Comparison of ENCODE assay signal across 25 mouse cellular contexts in genomic region chr19:24848345-24848744, GRCm38 (mm10). TPM values are rescaled to one million over a fixed set of nuclear protein-coding genes. Genes with fewer than 3 reads are reported as not detected.
DNase-seq lines count a peak whose midpoint lies in the region; ATAC-seq lines count a peak whose summit lies in the region.
"Had no signal": no experiment of that assay in that cellular context is flagged by ENCODE, and none has a peak within 500 bp of the region (broad histone marks: within the 10 kb centered on the region; RNA-seq: fewer than 3 reads in every experiment).

No protein-coding gene starts in this region.

- peak; percentile 53; the same call in 1 of the 2 replicates for ATAC-seq in embryonic facial prominence, embryonic 14.5 days (ENCODE audit: low read depth)
- ATAC-seq in limb, embryonic 11.5 days (ENCODE audit: insufficient number of reproducible peaks, low FRiP score, low TSS enrichment, low read depth): peak; percentile 33; the same call in 1 of the 2 replicates
- ATAC-seq in intestine, embryonic 16.5 days: peak; percentile 74
- peak; percentile 63; the same call in 1 of the 2 replicates for ATAC-seq in stomach, embryonic 14.5 days (ENCODE audit: insufficient number of reproducible peaks, insufficient read depth, low FRiP score, low read depth)
- ATAC-seq: CD4-positive, CD25-positive, alpha-beta regulatory T cell, adult 4 months; forebrain, embryonic 14.5 days had no signal

- 29% methylated on average over 7 of the region's 7 CpGs for WGBS in embryonic facial prominence, embryonic 14.5 days
- WGBS in embryonic facial prominence, embryonic 10.5 days: 55% methylated on average over 7 of the region's 7 CpGs
- 6% methylated on average over 7 of the region's 7 CpGs for WGBS in limb, embryonic 11.5 days
- 18% methylated on average over 7 of the region's 7 CpGs for WGBS in limb, embryonic 10.5 days
- 26% methylated on average over 7 of the region's 7 CpGs for WGBS in intestine, embryonic 16.5 days
- WGBS in stomach, embryonic 14.5 days: 17% methylated on average over 7 of the region's 7 CpGs

- no peaks in the 10 kb centered on the region for H3K27me3 ChIP-seq in embryonic facial prominence, embryonic 14.5 days (replicated peaks; ENCODE audit: control insufficient read depth, insufficient read depth, low read length)
- H3K27me3 ChIP-seq in embryonic facial prominence, embryonic 10.5 days (replicated peaks; ENCODE audit: low read depth, poor library complexity, severe bottlenecking): no peaks in the 10 kb centered on the region
- H3K27me3 ChIP-seq in limb, embryonic 11.5 days (ENCODE audit: control insufficient read depth, insufficient read depth, low read length): no peaks in the 10 kb centered on the region
- 0 out of 2 replicates have a peak, but pooled peaks cover 6% of the 10 kb centered on the region for H3K27me3 ChIP-seq in limb, embryonic 10.5 days (ENCODE audit: low read depth, poor library complexity, severe bottlenecking)
- H3K27me3 ChIP-seq in intestine, embryonic 16.5 days (replicated peaks; ENCODE audit: control insufficient read depth, insufficient read depth, low read length): no peaks in the 10 kb centered on the region
- no peaks in the 10 kb centered on the region for H3K27me3 ChIP-seq in stomach, embryonic 14.5 days (ENCODE audit: control insufficient read depth, insufficient read depth, low read length)

- no peaks in the 10 kb centered on the region for H3K9me3 ChIP-seq in embryonic facial prominence, embryonic 14.5 days (ENCODE audit: control insufficient read depth, low read length)
- no peaks in the 10 kb centered on the region for H3K9me3 ChIP-seq in embryonic facial prominence, embryonic 10.5 days
- no peaks in the 10 kb centered on the region for H3K9me3 ChIP-seq in limb, embryonic 11.5 days (ENCODE audit: control insufficient read depth, low read length)
- no peaks in the 10 kb centered on the region for H3K9me3 ChIP-seq in limb, embryonic 10.5 days (replicated peaks)
- no peaks in the 10 kb centered on the region for H3K9me3 ChIP-seq in intestine, embryonic 16.5 days (ENCODE audit: control insufficient read depth, low read length)
- H3K9me3 ChIP-seq in stomach, embryonic 14.5 days (ENCODE audit: control insufficient read depth, low read depth, low read length): no peaks in the 10 kb centered on the region
- H3K9me3 ChIP-seq: G1E; hindbrain, embryonic 13.5 days; liver, embryonic 13.5 days had no signal

- H3K27ac ChIP-seq in embryonic facial prominence, embryonic 14.5 days (replicated peaks; ENCODE audit: low read depth, low read length): no peak overlapping the region; the same call in 1 of the 2 replicates
- no peak overlapping the region; the same call in 1 of the 2 replicates for H3K27ac ChIP-seq in embryonic facial prominence, embryonic 10.5 days (replicated peaks)
- no peak overlapping the region for H3K27ac ChIP-seq in limb, embryonic 11.5 days (replicated peaks; ENCODE audit: low read depth, low read length)
- H3K27ac ChIP-seq in limb, embryonic 10.5 days: no peak overlapping the region
- H3K27ac ChIP-seq in intestine, embryonic 16.5 days (ENCODE audit: low read length): peak overlapping the region; percentile 55; the same call in 1 of the 2 replicates
- H3K27ac ChIP-seq in stomach, embryonic 14.5 days (ENCODE audit: low read length): peak overlapping the region; percentile 88
- H3K27ac ChIP-seq: heart, adult 2 months; hindbrain, embryonic 13.5 days; liver, embryonic 13.5 days had no signal

- no peaks in the 10 kb centered on the region for H3K36me3 ChIP-seq in embryonic facial prominence, embryonic 14.5 days (ENCODE audit: control insufficient read depth, insufficient read depth, low read length)
- H3K36me3 ChIP-seq in embryonic facial prominence, embryonic 10.5 days (replicated peaks): no peaks in the 10 kb centered on the region
- no peaks in the 10 kb centered on the region for H3K36me3 ChIP-seq in limb, embryonic 11.5 days (ENCODE audit: control insufficient read depth, insufficient read depth, low read length)
- H3K36me3 ChIP-seq in limb, embryonic 10.5 days: no peaks in the 10 kb centered on the region
- no peaks in the 10 kb centered on the region for H3K36me3 ChIP-seq in intestine, embryonic 16.5 days (ENCODE audit: control insufficient read depth, insufficient read depth, low read length)
- H3K36me3 ChIP-seq in stomach, embryonic 14.5 days (ENCODE audit: control insufficient read depth, insufficient read depth, low read length): no peaks in the 10 kb centered on the region
- H3K36me3 ChIP-seq: G1E; hindbrain, embryonic 13.5 days; liver, embryonic 13.5 days had no signal

- H3K4me3 ChIP-seq in embryonic facial prominence, embryonic 14.5 days (ENCODE audit: low read depth, low read length): no peak overlapping the region
- no peak overlapping the region for H3K4me3 ChIP-seq in embryonic facial prominence, embryonic 10.5 days
- H3K4me3 ChIP-seq in limb, embryonic 11.5 days (ENCODE audit: low read depth, low read length): no peak overlapping the region
- H3K4me3 ChIP-seq in limb, embryonic 10.5 days: no peak overlapping the region
- no peak overlapping the region for H3K4me3 ChIP-seq in intestine, embryonic 16.5 days (ENCODE audit: low read length)
- H3K4me3 ChIP-seq in stomach, embryonic 14.5 days (ENCODE audit: low read depth, low read length): no peak overlapping the region
- H3K4me3 ChIP-seq: erythroblast, embryonic 14.5 days; heart, adult 2 months; hindbrain, embryonic 13.5 days; liver, embryonic 13.5 days had no signal

- H3K4me1 ChIP-seq in embryonic facial prominence, embryonic 14.5 days (ENCODE audit: control insufficient read depth, insufficient read depth, low read length): peaks cover 36% of the 10 kb centered on the region
- peaks cover 41% of the 10 kb centered on the region for H3K4me1 ChIP-seq in embryonic facial prominence, embryonic 10.5 days
- peaks cover 9% of the 10 kb centered on the region; the same call in 1 of the 2 replicates for H3K4me1 ChIP-seq in limb, embryonic 11.5 days (ENCODE audit: control insufficient read depth, insufficient read depth, low read length)
- peaks cover 43% of the 10 kb centered on the region for H3K4me1 ChIP-seq in limb, embryonic 10.5 days
- peaks cover 34% of the 10 kb centered on the region for H3K4me1 ChIP-seq in intestine, embryonic 16.5 days (ENCODE audit: control insufficient read depth, insufficient read depth, low read length)
- H3K4me1 ChIP-seq in stomach, embryonic 14.5 days (ENCODE audit: control insufficient read depth, insufficient read depth, low read length): peaks cover 49% of the 10 kb centered on the region
- H3K4me1 ChIP-seq: liver, embryonic 13.5 days had no signal

- peak; percentile 71 for DNase-seq in embryonic facial prominence, embryonic 14.5 days (ENCODE audit: low spot score)
- no peak for DNase-seq in embryonic facial prominence, embryonic 10.5 days (ENCODE audit: low spot score)
- peak; percentile 37 for DNase-seq in limb, embryonic 11.5 days (ENCODE audit: low spot score)
- DNase-seq in limb, embryonic 10.5 days (ENCODE audit: low spot score): no peak
- no peak for DNase-seq in gastrocnemius, postnatal 36 days
- DNase-seq in cerebellum, adult 9-10 months: no peak
- DNase-seq: cerebellum, adult 9-11 months; heart, adult 2 months; kidney, adult 18-20 months; liver, embryonic 13.5 days; lung, postnatal 14 days; thymus, postnatal 4 days had no signal

- intact Hi-C loops in gastrocnemius, postnatal 36 days (cut with DNase I): no loop called here

- H3K9ac ChIP-seq in embryonic facial prominence, embryonic 14.5 days (ENCODE audit: low read depth, low read length): no peak overlapping the region
- H3K9ac ChIP-seq in limb, embryonic 11.5 days (ENCODE audit: low read length): no peak overlapping the region
- H3K9ac ChIP-seq in intestine, embryonic 16.5 days (ENCODE audit: low read depth, low read length): no peak overlapping the region
- no peak overlapping the region for H3K9ac ChIP-seq in stomach, embryonic 14.5 days (replicated peaks; ENCODE audit: low read depth, low read length)
- H3K9ac ChIP-seq: hindbrain, embryonic 13.5 days; liver, embryonic 13.5 days had no signal

- H3K4me2 ChIP-seq in embryonic facial prominence, embryonic 14.5 days (ENCODE audit: low read depth, low read length): no peak overlapping the region
- H3K4me2 ChIP-seq in limb, embryonic 11.5 days (ENCODE audit: low read depth, severe bottlenecking): no peak overlapping the region
- no peak overlapping the region for H3K4me2 ChIP-seq in intestine, embryonic 16.5 days (ENCODE audit: low read depth, low read length)
- no peak overlapping the region for H3K4me2 ChIP-seq in stomach, embryonic 14.5 days (replicated peaks; ENCODE audit: low read depth, low read length)
- H3K4me2 ChIP-seq: hindbrain, embryonic 13.5 days; liver, embryonic 13.5 days had no signal

RNA-seq across cellular contexts. Expression of gene Pgm5, which starts 13.3 kb away (rescaled TPM):
- 6.8 and 7.3 TPM in 2 replicates for polyA plus RNA-seq in embryonic facial prominence, embryonic 14.5 days (2014; fragmentation: Nextera tagmentation; extraction: Ambion mirVana)
- polyA plus RNA-seq in embryonic facial prominence, embryonic 10.5 days (2016; fragmentation: Nextera tagmentation; extraction: Ambion mirVana): 0.10 and 0.24 TPM in 2 replicates
- polyA plus RNA-seq in limb, embryonic 11.5 days (2014; fragmentation: Nextera tagmentation; extraction: Ambion mirVana): 1.6 and 1.7 TPM in 2 replicates
- 0.20 and 0.54 TPM in 2 replicates for polyA plus RNA-seq in limb, embryonic 10.5 days (2016; fragmentation: Nextera tagmentation; extraction: Ambion mirVana)
- polyA plus RNA-seq in intestine, embryonic 16.5 days (2015; fragmentation: Nextera tagmentation; extraction: Ambion mirVana): 3.0 and 4.8 TPM in 2 replicates
- 16.8 and 20.3 TPM in 2 replicates for polyA plus RNA-seq in stomach, embryonic 14.5 days (2014; fragmentation: Nextera tagmentation; extraction: Ambion mirVana)
- total RNA-seq in gastrocnemius, postnatal 36 days (2021): 10 to 100 TPM in 1 of 2 experiments, 1 to 10 TPM in 1; 9.0 to 10.6 TPM
- total RNA-seq: monocyte, adult 5-6 weeks had no signal
- polyA plus RNA-seq: CD4-positive, CD25-positive, alpha-beta regulatory T cell, adult 4 months; erythroblast, embryonic 14.5 days; G1E had no signal

RNA-seq across cellular contexts. Expression of gene Gm10053, which starts 27.1 kb away (rescaled TPM):
- polyA plus RNA-seq in embryonic facial prominence, embryonic 14.5 days (2014; fragmentation: Nextera tagmentation; extraction: Ambion mirVana): 229 and 272 TPM in 2 replicates
- 316 and 320 TPM in 2 replicates for polyA plus RNA-seq in embryonic facial prominence, embryonic 10.5 days (2016; fragmentation: Nextera tagmentation; extraction: Ambion mirVana)
- polyA plus RNA-seq in limb, embryonic 11.5 days (2014; fragmentation: Nextera tagmentation; extraction: Ambion mirVana): 250 and 263 TPM in 2 replicates
- polyA plus RNA-seq in limb, embryonic 10.5 days (2016; fragmentation: Nextera tagmentation; extraction: Ambion mirVana): 304 and 360 TPM in 2 replicates
- 316 and 355 TPM in 2 replicates for polyA plus RNA-seq in intestine, embryonic 16.5 days (2015; fragmentation: Nextera tagmentation; extraction: Ambion mirVana)
- 206 and 216 TPM in 2 replicates for polyA plus RNA-seq in stomach, embryonic 14.5 days (2014; fragmentation: Nextera tagmentation; extraction: Ambion mirVana)
- total RNA-seq in gastrocnemius, postnatal 36 days (2021): 100 to 1,000 TPM; 523 to 532 TPM

RNA-seq across cellular contexts. Expression of gene Foxd4, which starts 52.7 kb away (rescaled TPM):
- not detected in 2 replicates for polyA plus RNA-seq in embryonic facial prominence, embryonic 14.5 days (2014; fragmentation: Nextera tagmentation; extraction: Ambion mirVana)
- polyA plus RNA-seq in embryonic facial prominence, embryonic 10.5 days (2016; fragmentation: Nextera tagmentation; extraction: Ambion mirVana): not detected in 2 replicates
- not detected in 2 replicates for polyA plus RNA-seq in limb, embryonic 11.5 days (2014; fragmentation: Nextera tagmentation; extraction: Ambion mirVana)
- polyA plus RNA-seq in limb, embryonic 10.5 days (2016; fragmentation: Nextera tagmentation; extraction: Ambion mirVana): not detected in 2 replicates
- not detected in 2 replicates for polyA plus RNA-seq in intestine, embryonic 16.5 days (2015; fragmentation: Nextera tagmentation; extraction: Ambion mirVana)
- polyA plus RNA-seq in stomach, embryonic 14.5 days (2014; fragmentation: Nextera tagmentation; extraction: Ambion mirVana): not detected in 2 replicates
- total RNA-seq in gastrocnemius, postnatal 36 days (2021): not detected
- total RNA-seq: adrenal gland, postnatal 4 days; G1E; gastrocnemius, adult 18-20 months; heart, adult 2 months; left cerebral cortex, postnatal 25 days; monocyte, adult 5-6 weeks had no signal
- polyA plus RNA-seq: CD4-positive, CD25-positive, alpha-beta regulatory T cell, adult 4 months; erythroblast, embryonic 14.5 days; forebrain, embryonic 14.5 days; G1E; heart, adult 2 months; heart, postnatal 0 days; liver, embryonic 13.5 days; neural tube, embryonic 14.5 days had no signal

Comparison
In these comparisons a context has a peak if more than half of its experiments do, and no peak if none do; other contexts are left out.
1. DNase-seq: peak in embryonic facial prominence, embryonic 14.5 days (single experiment) and limb, embryonic 11.5 days (single experiment); none in embryonic facial prominence, embryonic 10.5 days (single experiment), limb, embryonic 10.5 days (single experiment), gastrocnemius, postnatal 36 days (0 of 2) and cerebellum, adult 9-10 months (single experiment).
2. H3K27ac ChIP-seq: peak in intestine, embryonic 16.5 days (single experiment) and stomach, embryonic 14.5 days (single experiment); none in embryonic facial prominence, embryonic 14.5 days (single experiment), embryonic facial prominence, embryonic 10.5 days (single experiment), limb, embryonic 11.5 days (single experiment) and limb, embryonic 10.5 days (single experiment).
3. Peak in every context shown above with its lines, with median percentiles within 50 percentile points of each other: ATAC-seq.